Mouse (Mus musculus): Measurements from ENCODE around the gene Vax2. TPM values are rescaled to one million over a fixed set of nuclear protein-coding genes. Genes with fewer than 3 reads are reported as not detected.

Gene Vax2
- polyA plus RNA-seq, 1 experiment from 2014 or later: not detected

- WGBS (ENCODE audit: insufficient replicate concordance): 18% methylated on average over 6 of the region's 6 CpGs
- Histone ChIP-seq H3K9ac (no peak overlapping the region), H3K27ac (replicated peaks) (no peak overlapping the region), H3K4me1 (replicated peaks) (peaks cover 5% of the 10 kb centered on the region; the same call in 1 of the 2 replicates), H3K9me3 (replicated peaks) (no peaks in the 10 kb centered on the region), H3K36me3 (replicated peaks) (no peaks in the 10 kb centered on the region), H3K4me2 (no peak overlapping the region), H3K27me3 (peaks cover 11% of the 10 kb centered on the region; the same call in 1 of the 2 replicates), H3K4me3 (replicated peaks) (no peak overlapping the region)
- ATAC-seq (ENCODE audit: insufficient read depth): no peak
Observed at GRCm38 (mm10) chr6:83738596-83738995, 27.5 kb downstream of the Vax2 start.

GRCm38 (mm10) chr6:83742761-83743160 lies 31.7 kb downstream of the Vax2 start, which contains the start of gene Atp6v1b1:
Gene Atp6v1b1 (plus strand): TSS chr6:83742990.
- Histone ChIP-seq H3K4me3 (replicated peaks) (no peak within 1 kb of the TSS), H3K27me3 (peaks cover 6% of the 10 kb centered on the region; the same call in 1 of the 2 replicates), H3K9me3 (replicated peaks) (no peaks in the 10 kb centered on the region), H3K9ac (no peak within 1 kb of the TSS), H3K4me1 (replicated peaks) (peaks cover 7% of the 10 kb centered on the region; the same call in 1 of the 2 replicates), H3K36me3 (replicated peaks) (no peaks in the 10 kb centered on the region), H3K4me2 (no peak within 1 kb of the TSS), H3K27ac (replicated peaks) (no peak within 1 kb of the TSS)
- no peak for ATAC-seq (ENCODE audit: insufficient read depth)
- 39% methylated on average over 5 of the region's 5 CpGs for WGBS (ENCODE audit: insufficient replicate concordance)

- Histone ChIP-seq H3K36me3 (replicated peaks) (no peaks in the 10 kb centered on the region), H3K27me3 (peaks cover 6% of the 10 kb centered on the region; the same call in 1 of the 2 replicates), H3K4me2 (no peak overlapping the region), H3K9me3 (replicated peaks) (no peaks in the 10 kb centered on the region), H3K4me3 (replicated peaks) (no peak overlapping the region), H3K9ac (no peak overlapping the region), H3K4me1 (replicated peaks) (peaks cover 7% of the 10 kb centered on the region; the same call in 1 of the 2 replicates), H3K27ac (replicated peaks) (no peak overlapping the region)
- ATAC-seq (ENCODE audit: insufficient read depth): no peak; the same call in 1 of the 2 replicates
- WGBS (ENCODE audit: insufficient replicate concordance): 48% methylated on average over 5 of the region's 5 CpGs
Observed at GRCm38 (mm10) chr6:83743212-83743611, 32.1 kb downstream of the Vax2 start.

- H3K4me1 ChIP-seq (replicated peaks): peaks cover 7% of the 10 kb centered on the region; the same call in 1 of the 2 replicates
- ATAC-seq (ENCODE audit: insufficient read depth): no peak
- WGBS (ENCODE audit: insufficient replicate concordance): 56% methylated on average over 5 of the region's 5 CpGs
Observed at GRCm38 (mm10) chr6:83744126-83744525, 33.1 kb downstream of the Vax2 start.

GRCm38 (mm10) chr6:83744557-83744956 lies 33.5 kb downstream of the Vax2 start:
- peaks cover 7% of the 10 kb centered on the region; the same call in 1 of the 2 replicates for H3K4me1 ChIP-seq (replicated peaks)
- no peak overlapping the region for H3K9ac ChIP-seq
- WGBS (ENCODE audit: insufficient replicate concordance): 42% methylated on average over 5 of the region's 5 CpGs
- no peak for ATAC-seq (ENCODE audit: insufficient read depth)
- H3K9me3 ChIP-seq (replicated peaks): no peaks in the 10 kb centered on the region
- H3K36me3 ChIP-seq (replicated peaks): no peaks in the 10 kb centered on the region
- peaks cover 6% of the 10 kb centered on the region; the same call in 1 of the 2 replicates for H3K27me3 ChIP-seq
- no peak overlapping the region for H3K4me2 ChIP-seq
- H3K27ac ChIP-seq (replicated peaks): no peak overlapping the region
- no peak overlapping the region for H3K4me3 ChIP-seq (replicated peaks)

More at GRCm38 (mm10) chr6:83744126-83744525, 33.1 kb downstream of the Vax2 start:
- Histone ChIP-seq H3K9me3 (replicated peaks) (no peaks in the 10 kb centered on the region), H3K36me3 (replicated peaks) (no peaks in the 10 kb centered on the region), H3K4me3 (replicated peaks) (no peak overlapping the region), H3K4me2 (no peak overlapping the region), H3K9ac (no peak overlapping the region), H3K27me3 (peaks cover 6% of the 10 kb centered on the region; the same call in 1 of the 2 replicates), H3K27ac (replicated peaks) (no peak overlapping the region)

- H3K9me3 ChIP-seq (replicated peaks): no peaks in the 10 kb centered on the region
- H3K27me3 ChIP-seq: peaks cover 7% of the 10 kb centered on the region; the same call in 1 of the 2 replicates
- no peak overlapping the region for H3K27ac ChIP-seq (replicated peaks)
- no peak overlapping the region for H3K4me2 ChIP-seq
- peaks cover 7% of the 10 kb centered on the region; the same call in 1 of the 2 replicates for H3K4me1 ChIP-seq (replicated peaks)
- WGBS (ENCODE audit: insufficient replicate concordance): 30% methylated on average over 2 of the region's 2 CpGs
- no peaks in the 10 kb centered on the region for H3K36me3 ChIP-seq (replicated peaks)
- no peak for ATAC-seq (ENCODE audit: insufficient read depth)
- H3K9ac ChIP-seq: no peak overlapping the region
- no peak overlapping the region for H3K4me3 ChIP-seq (replicated peaks)
Observed at GRCm38 (mm10) chr6:83745466-83745865, 34.4 kb downstream of the Vax2 start.

- H3K4me3 ChIP-seq (replicated peaks): no peak overlapping the region
- no peaks in the 10 kb centered on the region for H3K9me3 ChIP-seq (replicated peaks)
- H3K27me3 ChIP-seq: peaks cover 32% of the 10 kb centered on the region
- no peak overlapping the region for H3K9ac ChIP-seq
- no peak overlapping the region for H3K4me2 ChIP-seq
- H3K27ac ChIP-seq (replicated peaks): no peak overlapping the region
- ATAC-seq (ENCODE audit: insufficient read depth): no peak
- H3K36me3 ChIP-seq (replicated peaks): no peaks in the 10 kb centered on the region
- no peaks in the 10 kb centered on the region for H3K4me1 ChIP-seq (replicated peaks)
- 60% methylated on average over 3 of the region's 3 CpGs for WGBS (ENCODE audit: insufficient replicate concordance)
Observed at GRCm38 (mm10) chr6:83749286-83749685, 38.2 kb downstream of the Vax2 start.

GRCm38 (mm10) chr6:83750171-83750684 lies 39.2 kb downstream of the Vax2 start:
- no peak for ATAC-seq (ENCODE audit: insufficient read depth)
- H3K27me3 ChIP-seq: peaks cover 41% of the 10 kb centered on the region
- 8% methylated on average over 11 of the region's 11 CpGs for WGBS (ENCODE audit: insufficient replicate concordance)
- H3K4me3 ChIP-seq (replicated peaks): no peak overlapping the region
- H3K36me3 ChIP-seq (replicated peaks): no peaks in the 10 kb centered on the region
- no peaks in the 10 kb centered on the region for H3K9me3 ChIP-seq (replicated peaks)
- H3K27ac ChIP-seq (replicated peaks): no peak overlapping the region
- no peak overlapping the region for H3K9ac ChIP-seq
- no peaks in the 10 kb centered on the region for H3K4me1 ChIP-seq (replicated peaks)
- H3K4me2 ChIP-seq: peak overlapping the region; percentile 13; the same call in 1 of the 2 replicates

- Histone ChIP-seq H3K4me2 (no peak overlapping the region), H3K27me3 (peaks cover 80% of the 10 kb centered on the region), H3K9me3 (replicated peaks) (no peaks in the 10 kb centered on the region), H3K36me3 (replicated peaks) (no peaks in the 10 kb centered on the region), H3K4me1 (replicated peaks) (no peaks in the 10 kb centered on the region), H3K4me3 (replicated peaks) (no peak overlapping the region), H3K9ac (no peak overlapping the region), H3K27ac (replicated peaks) (no peak overlapping the region)
- ATAC-seq (ENCODE audit: insufficient read depth): no peak
- 64% methylated on average over 9 of the region's 9 CpGs for WGBS (ENCODE audit: insufficient replicate concordance)
Observed at GRCm38 (mm10) chr6:83756051-83756450, 45.0 kb downstream of the Vax2 start.

GRCm38 (mm10) chr6:83762344-83762743 lies 51.3 kb downstream of the Vax2 start, which contains the start of gene Ankrd53:
Gene Ankrd53 (plus strand): TSS chr6:83762644.
- H3K4me3 ChIP-seq (replicated peaks): peak within 1 kb of the TSS; percentile 23
- ATAC-seq (ENCODE audit: insufficient read depth): no peak
- H3K27me3 ChIP-seq: peaks cover 72% of the 10 kb centered on the region

GRCm38 (mm10) chr6:83762880-83763431 lies 51.9 kb downstream of the Vax2 start:
- H3K9ac ChIP-seq: peak overlapping the region; percentile 4; the same call in 1 of the 2 replicates
- no peaks in the 10 kb centered on the region for H3K36me3 ChIP-seq (replicated peaks)

More at GRCm38 (mm10) chr6:83762344-83762743, 51.3 kb downstream of the Vax2 start, which contains the start of gene Ankrd53:
- Histone ChIP-seq H3K9me3 (replicated peaks) (no peaks in the 10 kb centered on the region), H3K27ac (replicated peaks) (no peak within 1 kb of the TSS), H3K9ac (peak within 1 kb of the TSS; percentile 4; the same call in 1 of the 2 replicates), H3K4me2 (peak within 1 kb of the TSS; percentile 56), H3K4me1 (replicated peaks) (peaks cover 11% of the 10 kb centered on the region; the same call in 1 of the 2 replicates), H3K36me3 (replicated peaks) (no peaks in the 10 kb centered on the region)
- WGBS (ENCODE audit: insufficient replicate concordance): 33% methylated on average over 6 of the region's 6 CpGs

More at GRCm38 (mm10) chr6:83762880-83763431, 51.9 kb downstream of the Vax2 start:
- Histone ChIP-seq H3K4me3 (replicated peaks) (peak overlapping the region; percentile 23), H3K4me1 (replicated peaks) (peaks cover 11% of the 10 kb centered on the region; the same call in 1 of the 2 replicates), H3K27ac (replicated peaks) (no peak overlapping the region), H3K9me3 (replicated peaks) (no peaks in the 10 kb centered on the region), H3K4me2 (peak overlapping the region; percentile 56), H3K27me3 (peaks cover 65% of the 10 kb centered on the region)
- 3% methylated on average over 35 of the region's 35 CpGs for WGBS (ENCODE audit: insufficient replicate concordance)
- ATAC-seq (ENCODE audit: insufficient read depth): 0 out of 2 replicates have a peak, but pooled peaks have one; percentile 25

Data from liver, embryonic 15.5 days (tissue).